Mouse (Mus musculus): ENCODE measurements around the gene Meiob. TPM values are rescaled to one million over a fixed set of nuclear protein-coding genes. Genes with fewer than 3 reads are reported as not detected.

Gene Meiob
- polyA plus RNA-seq, 2 experiments from 2014 or later, result not detected

GRCm38 (mm10) chr17:24821351-24822280 is 17.5 kb downstream of the Meiob start:
- no peak for ATAC-seq

DNA sequence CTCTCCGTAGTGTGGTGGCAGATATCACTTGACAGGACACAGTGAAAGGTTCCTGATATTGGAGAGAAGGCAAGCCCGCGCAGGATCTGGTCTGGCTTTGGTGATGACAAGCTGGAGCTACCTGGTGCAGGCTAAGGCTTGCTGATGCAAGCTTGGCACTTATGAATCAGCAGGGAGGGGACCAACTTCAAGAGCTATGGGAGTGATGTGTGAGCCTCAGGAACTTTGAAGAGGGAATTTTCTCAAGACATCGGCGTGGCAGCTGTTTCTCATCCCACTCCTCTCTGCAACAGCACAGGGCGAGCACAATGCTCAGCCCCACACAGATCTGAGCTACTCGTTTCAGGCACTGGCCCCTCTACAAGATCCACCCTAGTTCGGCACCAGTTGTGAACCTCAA is 35.8 kb downstream of the Meiob start, which contains the start of gene Hagh:
TSS of gene Hagh (plus strand) at position 302 of the 400 bp plus-strand sequence.
- ATAC-seq, result no peak

- no peak for ATAC-seq
Measured at GRCm38 (mm10) chr17:24840341-24840740, 36.3 kb downstream of the Meiob start.

DNA sequence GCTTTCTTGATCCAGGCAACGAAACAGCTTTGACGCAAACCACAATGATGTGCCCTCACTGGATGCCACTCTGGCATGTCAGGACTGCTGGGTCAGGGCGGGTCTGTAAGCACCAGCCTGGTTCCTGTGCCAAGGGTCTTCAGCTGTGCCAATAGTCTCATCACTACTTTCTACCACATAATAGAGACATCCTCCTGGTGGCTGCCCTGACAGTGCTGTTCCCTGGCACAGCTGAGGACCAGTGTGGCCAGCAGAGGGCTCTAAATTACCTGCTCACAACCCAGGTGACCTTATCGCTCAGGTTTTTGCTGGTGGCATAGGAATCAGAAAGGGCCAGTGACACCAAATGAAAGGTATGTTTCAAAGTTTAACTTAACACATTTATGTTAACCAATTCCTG is 37.0 kb downstream of the Meiob start:
- no peak for ATAC-seq

GRCm38 (mm10) chr17:24842631-24843030 is 38.5 kb downstream of the Meiob start:
- ATAC-seq, result no peak

DNA sequence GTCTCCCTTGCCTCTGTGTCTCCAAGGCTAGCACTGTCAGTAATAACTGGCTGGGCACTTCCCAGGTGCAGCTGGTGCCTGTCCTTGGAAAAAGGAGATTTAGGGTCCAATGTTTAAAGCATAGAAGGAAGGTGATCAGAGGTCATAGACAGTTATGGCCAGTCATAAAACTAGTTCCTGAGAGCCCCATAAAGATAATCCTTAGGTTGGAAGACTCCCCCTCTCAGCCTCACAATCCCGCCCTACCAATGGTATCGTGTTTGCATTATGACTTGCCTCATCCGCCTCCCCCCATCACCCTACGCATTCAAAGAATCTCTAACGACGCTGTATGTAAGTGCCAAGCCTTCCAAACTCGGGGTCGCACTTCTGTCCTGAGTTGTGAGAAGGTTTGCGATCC is 40.4 kb downstream of the Meiob start:
- ATAC-seq, result no peak

DNA sequence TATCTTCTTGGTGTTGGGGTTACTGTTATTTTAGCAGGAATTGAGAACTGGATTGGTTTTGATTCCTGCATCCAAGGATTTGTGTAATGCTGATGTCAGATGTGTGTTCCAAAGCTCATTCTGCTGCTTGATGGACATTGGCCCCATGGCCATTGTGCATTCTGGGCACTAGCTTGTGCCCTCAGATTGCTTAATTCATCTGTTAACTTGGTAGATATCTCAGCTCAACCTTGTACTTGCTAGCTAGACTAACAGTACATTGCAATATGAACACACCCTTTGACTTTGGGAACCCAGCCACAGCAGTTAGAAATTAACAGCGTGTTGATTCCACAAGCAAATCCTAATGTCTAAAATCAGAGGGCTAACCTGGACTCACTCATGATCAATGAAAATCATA is 43.3 kb downstream of the Meiob start:
- no peak for ATAC-seq

DNA sequence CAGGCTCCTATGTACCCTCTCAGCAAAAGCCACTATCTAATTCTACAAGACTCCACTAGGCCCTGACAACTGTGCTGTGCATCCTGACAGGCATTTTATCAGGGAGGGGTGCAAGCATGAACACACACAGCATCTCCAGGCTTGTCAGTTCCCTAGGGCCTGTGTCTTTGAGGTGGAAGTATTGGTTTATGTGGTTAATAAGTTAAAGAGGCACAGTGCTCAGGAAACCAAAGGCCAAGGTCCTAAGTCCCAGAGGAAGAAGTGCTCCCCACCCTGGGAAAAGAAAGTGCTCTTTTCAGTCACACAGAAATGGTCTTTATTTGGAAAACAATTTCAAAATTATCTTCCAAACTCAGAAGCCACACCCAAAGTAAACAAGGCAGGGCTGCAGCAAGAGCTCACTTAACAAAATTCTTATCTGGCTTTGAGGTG is 44.5 kb downstream of the Meiob start:
- no peak for ATAC-seq

DNA sequence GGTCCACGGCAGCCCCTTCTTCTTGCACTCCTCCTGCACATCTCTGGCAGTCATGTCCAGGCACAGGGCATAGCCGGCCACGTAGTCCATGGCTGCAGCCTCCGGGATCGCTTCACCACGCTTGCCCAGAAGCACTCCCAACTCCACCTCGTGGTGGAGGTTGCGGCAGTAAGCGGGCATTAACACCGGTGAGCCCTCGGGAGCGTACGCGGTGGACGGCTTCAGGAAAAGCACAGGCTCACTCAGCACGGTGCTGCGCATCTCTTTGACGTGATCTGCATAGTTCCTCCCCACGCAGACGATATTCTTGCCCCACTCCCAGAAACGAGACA is 45.6 kb downstream of the Meiob start:
- ATAC-seq, result no peak

DNA sequence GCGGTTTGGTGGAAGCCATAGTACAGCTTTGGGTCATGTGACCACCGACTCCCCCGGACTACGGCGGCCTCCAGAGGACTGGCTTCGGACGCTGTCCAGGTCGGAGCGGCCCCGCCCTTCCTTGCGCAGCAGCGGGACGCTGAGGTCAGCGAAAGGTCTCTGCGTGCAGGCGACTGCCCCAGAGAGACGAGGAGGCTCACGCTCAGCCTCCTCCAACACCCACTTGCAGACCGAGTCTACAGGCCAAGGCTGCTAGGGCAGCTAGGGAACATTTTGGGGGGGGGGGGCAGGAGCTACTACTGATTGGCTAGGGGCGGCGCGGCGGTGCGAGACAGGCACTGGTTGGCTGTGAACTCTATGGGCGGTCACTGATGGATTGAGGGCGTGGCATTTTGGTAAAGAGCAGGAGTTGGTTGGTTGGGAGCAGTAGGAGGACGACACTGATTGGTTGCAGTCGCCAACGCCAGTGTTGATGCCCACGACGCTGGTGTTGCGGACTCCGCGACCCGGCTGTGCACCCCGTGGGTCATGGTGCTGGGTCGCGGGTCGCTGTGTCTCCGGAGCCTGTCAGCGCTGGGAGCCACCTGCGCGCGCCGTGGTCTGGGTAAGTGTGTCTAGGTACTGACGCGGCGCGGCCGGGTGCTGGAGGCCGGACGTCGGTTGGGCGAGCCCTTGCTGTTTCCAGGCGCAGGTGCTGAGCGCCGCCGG is 46.1 kb downstream of the Meiob start, which contains the start of gene Fahd1:
TSS of gene Fahd1 (minus strand) at position 300 of the 708 bp plus-strand sequence.
- ATAC-seq, result peak; percentile 99

GRCm38 (mm10) chr17:24850773-24851127 is 46.7 kb downstream of the Meiob start:
- ATAC-seq, result no peak

- no peak for ATAC-seq
Measured at GRCm38 (mm10) chr17:24851381-24852125, 47.5 kb downstream of the Meiob start.

GRCm38 (mm10) chr17:24855838-24856464 is 51.9 kb downstream of the Meiob start:
- no peak for ATAC-seq

DNA sequence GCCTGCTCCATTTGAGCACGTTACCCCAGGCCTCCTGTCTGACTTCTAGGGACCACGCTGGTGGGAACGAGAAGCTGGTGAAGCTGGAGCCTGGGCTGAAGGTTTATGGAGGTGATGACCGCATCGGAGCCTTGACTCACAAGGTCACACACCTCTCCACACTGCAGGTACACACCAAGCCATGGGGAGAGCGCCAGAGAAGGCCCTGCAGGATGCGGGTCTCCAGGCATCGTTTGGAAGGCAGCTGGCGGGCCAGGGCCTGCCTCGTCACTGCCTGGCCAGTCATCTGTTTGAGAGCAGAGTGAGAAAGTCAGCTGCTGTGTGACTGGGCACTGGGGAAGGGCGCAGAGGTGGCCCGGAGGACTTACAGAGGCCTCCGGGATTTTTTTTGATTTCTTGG is 52.5 kb downstream of the Meiob start:
- ATAC-seq, result no peak

GRCm38 (mm10) chr17:24857831-24858470 is 53.9 kb downstream of the Meiob start:
- no peak for ATAC-seq

- no peak for ATAC-seq
Measured at GRCm38 (mm10) chr17:24858967-24859366, 54.9 kb downstream of the Meiob start.

GRCm38 (mm10) chr17:24860076-24860475 is 56.0 kb downstream of the Meiob start:
- ATAC-seq, result no peak

DNA sequence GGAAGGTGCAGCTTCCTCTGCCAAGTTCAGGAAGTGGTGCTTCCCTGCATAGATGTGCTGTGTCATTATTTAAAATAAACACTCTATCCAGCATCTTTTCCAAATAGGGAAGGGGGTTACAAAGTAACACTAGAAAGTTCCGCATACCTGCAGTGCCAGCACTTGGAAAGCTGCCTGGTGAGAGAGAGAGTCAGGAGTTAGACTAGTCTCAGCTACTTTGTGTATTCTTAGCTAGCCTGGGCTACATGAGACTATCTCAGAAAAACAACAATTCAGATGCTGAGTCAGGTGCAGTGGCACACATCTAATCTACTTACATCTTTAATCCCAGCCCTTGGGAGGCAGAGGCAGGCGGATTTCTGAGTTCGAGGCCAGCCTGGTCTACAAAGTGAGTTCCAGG is 57.7 kb downstream of the Meiob start:
- no peak for ATAC-seq

DNA sequence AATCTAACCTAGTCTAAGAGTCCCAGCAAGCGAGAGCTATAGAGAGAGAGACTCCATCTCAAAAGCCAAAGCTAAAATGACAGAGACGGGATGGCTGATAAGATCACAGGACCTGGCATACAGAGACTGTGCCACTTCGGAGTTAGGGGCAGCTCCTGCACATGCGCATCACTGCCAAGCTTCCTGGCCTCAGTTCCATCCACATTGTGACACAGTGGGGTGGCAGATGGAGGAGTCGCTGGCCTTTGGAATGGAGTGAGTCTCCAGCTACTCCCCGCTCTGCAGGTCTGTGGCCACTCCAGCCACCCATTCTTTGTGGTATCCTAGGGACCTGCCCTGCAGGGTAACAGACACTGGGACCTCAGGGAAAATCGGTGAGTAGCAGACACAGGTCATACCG is 61.7 kb downstream of the Meiob start, which contains the start of gene Igfals:
TSS of gene Igfals (plus strand) at position 222 of the 400 bp plus-strand sequence.
- ATAC-seq, result no peak

DNA sequence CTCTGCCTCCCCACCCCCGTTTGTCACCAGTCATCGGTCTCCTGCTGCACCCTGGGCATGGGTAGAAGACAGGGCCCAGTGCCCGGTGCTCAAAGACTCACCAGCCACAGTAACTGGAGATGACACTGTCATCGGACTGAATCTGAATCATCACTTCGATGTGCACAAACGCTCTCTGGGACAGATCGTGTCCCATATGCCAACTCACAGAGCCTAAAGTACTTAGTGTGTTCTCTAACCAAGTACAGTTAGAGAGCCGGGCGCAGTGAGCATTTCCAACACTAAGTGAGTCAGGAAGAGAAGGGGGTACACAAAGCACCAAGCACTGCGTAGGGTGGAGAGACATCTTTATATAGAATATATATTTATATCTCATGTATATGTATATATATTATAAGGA is 63.8 kb downstream of the Meiob start:
- ATAC-seq, result no peak

- ATAC-seq, result no peak
Measured at GRCm38 (mm10) chr17:24873695-24874404, 69.8 kb downstream of the Meiob start.

Measured in activated CD4-positive, CD25-positive, alpha-beta regulatory T cell, adult 4 months (primary cell).